Mouse (Mus musculus): Measurements from ENCODE around the gene Shtn1.

- TF ChIP-seq GATA1 (IDR thresholded peaks at IDR 0.05; ENCODE audit: low read length) (no peak), TAL1 (IDR thresholded peaks at IDR 0.05; ENCODE audit: low read length) (no peak)
These were observed 96.4 kb downstream of the Shtn1 start for GRCm38 (mm10) chr19:58979436-58980055.
